Mouse (Mus musculus) brain, embryonic 14.5 days (tissue): ENCODE data around the gene Clptm1.

Experiments used
- CTCF ChIP-seq: fragments of 200-500 bp; IDR thresholded peaks from 2 replicates; pipeline ENCODE4 v1.5.1; 2012; ENCODE audit warnings: inconsistent platforms, mild to moderate bottlenecking, moderate library complexity, borderline replicate concordance; ENCODE audit not compliant: insufficient read depth, insufficient read length; ENCODE audit errors: extremely low read depth
- POLR2A ChIP-seq: fragments of 200-500 bp; IDR thresholded peaks from 2 replicates; pipeline ENCODE4 v1.6.1; 2012; ENCODE audit warnings: mild to moderate bottlenecking, inconsistent platforms, borderline replicate concordance; ENCODE audit not compliant: poor library complexity, insufficient read depth, insufficient read length, severe bottlenecking; ENCODE audit errors: extremely low read depth

GRCm38 (mm10) chr7:19678901-19679300 lies 14.1 kb upstream of the Clptm1 start:
- TF ChIP-seq CTCF: no peak
- TF ChIP-seq POLR2A: no peak
